Mouse (Mus musculus) large intestine, adult 2 months (tissue): Measurements from ENCODE around the gene Arl14. TPM values are rescaled to one million over a fixed set of nuclear protein-coding genes. Genes with fewer than 3 reads are reported as not detected.
"Not testable (repeated sequence)": the region's sequence is repeated elsewhere in the genome, so short reads cannot be mapped to it uniquely, and the experiment has no call there.

Source experiments
- DNase-seq: peaks from one replicate; pipeline ENCODE4 v3.0.0-alpha.2; 2012; ENCODE audit warnings: low read depth, low spot score
- WGBS: fragments of 180-500 bp; shearing (Covaris S2); methylation state at CpG from one replicate; pipeline ENCODE4 v1.1.7; 2018; 5-methylcytosine and 5-hydroxymethylcytosine counted together
- polyA plus RNA-seq: library from polyadenylated mRNA; depleted of rRNA; stranded (reverse); fragments of >200 nt; gene quantifications from 2 replicates; pipeline ENCODE4 v1.2.3, GENCODE M21; 2012

Arl14 gene
- polyA plus RNA-seq, 1 experiment = 0.77 TPM

DNA sequence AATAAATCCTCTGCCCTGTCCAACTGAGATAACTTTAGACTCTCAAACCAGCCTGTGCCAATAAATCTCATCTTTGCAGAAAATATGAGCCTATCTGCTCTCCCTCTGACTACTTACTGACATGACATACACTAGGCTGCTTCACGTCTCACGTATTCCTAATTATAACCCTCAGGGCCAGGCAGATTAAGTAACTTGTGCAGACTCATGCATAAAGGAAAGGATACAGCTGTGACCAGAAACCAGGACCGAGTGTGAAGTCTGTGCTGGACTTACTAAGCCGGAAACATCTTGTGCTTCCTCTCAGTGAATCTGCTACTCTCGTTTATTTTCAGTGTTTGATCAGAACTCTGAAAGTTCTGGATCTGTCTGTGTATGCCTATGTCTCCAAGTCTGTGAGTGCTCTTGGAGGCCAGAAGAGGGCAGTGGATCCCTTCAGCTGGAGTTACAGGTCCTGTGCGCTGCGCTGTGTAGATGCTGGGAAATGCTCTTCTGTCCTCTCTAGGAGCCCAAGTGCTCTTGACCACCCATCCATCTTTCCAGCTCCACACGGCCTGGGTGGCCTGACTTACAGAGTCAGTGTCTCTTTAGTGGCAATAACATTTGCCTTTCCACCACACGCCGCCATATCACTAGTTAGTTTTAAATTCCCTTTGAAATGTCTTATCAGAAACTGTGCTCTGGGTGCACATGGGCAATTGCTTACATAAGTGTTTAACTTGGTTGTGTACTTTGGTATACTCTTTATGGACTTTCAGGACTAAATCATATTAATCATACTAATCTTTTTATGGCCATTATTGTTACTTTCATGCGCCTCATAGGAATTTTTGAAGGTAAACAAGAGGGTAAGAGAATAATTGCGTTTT, 13.5 kb upstream of the Arl14 start:
- DNase-seq = no peak
- WGBS = 46% methylated on average over 12 of the region's 12 CpGs

- DNase-seq = no peak
- 88% methylated on average over 2 of the region's 2 CpGs for WGBS
Observed at GRCm38 (mm10) chr3:69212246-69212645, 10.0 kb upstream of the Arl14 start.

DNA sequence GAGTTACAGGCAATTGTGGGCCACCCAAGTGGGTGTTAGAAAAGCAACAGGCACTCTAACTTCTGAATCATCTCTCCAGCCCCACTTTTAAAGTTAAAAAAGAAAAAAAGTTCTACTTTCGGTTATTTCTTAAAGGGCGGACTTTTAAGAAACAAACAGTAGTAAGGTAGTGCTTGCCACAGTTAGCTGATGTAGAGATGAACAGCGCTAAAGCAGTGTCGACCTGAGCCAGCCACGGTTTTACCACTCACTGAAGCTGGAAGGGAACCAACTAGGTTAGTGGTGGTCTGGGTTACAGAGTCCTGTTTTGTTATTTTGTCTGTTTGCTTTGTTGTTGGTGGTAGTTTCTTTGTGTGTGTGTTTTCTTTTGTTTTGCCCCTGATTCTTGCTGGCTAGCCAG, 8.8 kb upstream of the Arl14 start:
- WGBS = 78% methylated on average over 5 of the region's 5 CpGs
- no peak for DNase-seq

- whole genome bisulfite sequencing = 83% methylated on average over 5 of the region's 5 CpGs
Observed at GRCm38 (mm10) chr3:69214566-69214965, 7.7 kb upstream of the Arl14 start.

GRCm38 (mm10) chr3:69222502-69222900, 282 bp downstream of the Arl14 start:
- DNase-seq = no peak
- 27% methylated on average over 14 of the region's 14 CpGs for WGBS

More at GRCm38 (mm10) chr3:69214566-69214965, 7.7 kb upstream of the Arl14 start:
- no peak for DNase-seq

DNA sequence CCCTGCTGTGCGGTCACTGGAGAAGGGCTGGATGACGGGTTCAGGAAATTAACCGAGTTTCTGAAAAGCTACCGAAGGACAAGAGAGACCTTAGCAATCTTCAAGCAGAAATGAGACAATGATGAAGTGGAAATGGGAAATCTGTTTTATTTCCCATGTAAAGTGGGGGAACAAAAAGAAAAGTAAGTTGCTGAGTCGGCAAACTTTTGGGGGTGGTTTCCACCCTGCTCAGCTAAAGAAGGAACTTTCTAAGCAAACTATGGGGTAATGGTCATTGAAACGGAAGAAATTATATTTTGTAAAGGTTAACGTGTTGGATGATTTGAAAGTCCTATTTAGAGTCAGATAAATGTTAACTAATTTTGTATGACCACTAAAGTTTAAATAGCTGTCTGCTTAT, 768 bp downstream of the Arl14 start:
- WGBS = 38% methylated on average over 7 of the region's 7 CpGs
- DNase-seq = no peak

- DNase-seq = no peak
- 37% methylated on average over 8 of the region's 8 CpGs for WGBS
Observed at GRCm38 (mm10) chr3:69223666-69224065, 1.4 kb downstream of the Arl14 start.

- DNase-seq = no peak
Observed at GRCm38 (mm10) chr3:69225019-69225418, 2.8 kb downstream of the Arl14 start.

- 31% methylated on average over 2 of the region's 2 CpGs for WGBS
- DNase-seq = no peak
Observed at GRCm38 (mm10) chr3:69226496-69226895, 4.3 kb downstream of the Arl14 start.

DNA sequence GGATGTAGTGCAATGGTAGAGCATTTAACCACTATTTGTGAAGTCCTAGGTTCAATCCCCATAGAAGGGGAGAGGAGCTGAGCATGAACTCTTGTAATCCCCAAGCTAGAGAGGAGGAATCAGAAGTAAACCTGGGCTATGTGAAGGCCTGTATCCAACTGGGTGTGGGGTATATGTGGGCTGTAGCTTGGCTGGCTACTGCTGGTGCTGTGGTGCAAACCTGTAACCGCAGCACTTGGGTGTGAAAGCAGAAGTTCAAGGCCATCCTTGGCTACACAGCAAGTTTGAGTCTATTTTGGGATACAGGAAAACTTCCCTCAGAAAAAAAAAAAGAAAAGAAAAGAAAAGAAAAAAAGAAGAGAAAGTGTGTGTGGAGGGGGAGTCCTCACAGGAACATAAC, 5.8 kb downstream of the Arl14 start:
- DNase-seq = no peak
- WGBS = 72% methylated on average over 1 of the region's 1 CpGs

GRCm38 (mm10) chr3:69231522-69232138, 9.4 kb downstream of the Arl14 start:
- DNase-seq = peak; percentile 57
- 40% methylated on average over 14 of the region's 14 CpGs for WGBS

GRCm38 (mm10) chr3:69233552-69234189, 11.5 kb downstream of the Arl14 start:
- 84% methylated on average over 10 of the region's 10 CpGs for WGBS
- DNase-seq = not testable (repeated sequence)

- no peak for DNase-seq
- 87% methylated on average over 1 of the region's 1 CpGs for WGBS
Observed at GRCm38 (mm10) chr3:69234525-69234924, 12.3 kb downstream of the Arl14 start.

GRCm38 (mm10) chr3:69235806-69236205, 13.6 kb downstream of the Arl14 start:
- no peak for DNase-seq
- 73% methylated on average over 3 of the region's 3 CpGs for WGBS

- 86% methylated on average over 12 of the region's 12 CpGs for WGBS
- DNase-seq = no peak
Observed at GRCm38 (mm10) chr3:69236491-69236890, 14.3 kb downstream of the Arl14 start.

- no peak for DNase-seq
- WGBS = 45% methylated on average over 12 of the region's 12 CpGs
Observed at GRCm38 (mm10) chr3:69238141-69238851, 16.1 kb downstream of the Arl14 start.

DNA sequence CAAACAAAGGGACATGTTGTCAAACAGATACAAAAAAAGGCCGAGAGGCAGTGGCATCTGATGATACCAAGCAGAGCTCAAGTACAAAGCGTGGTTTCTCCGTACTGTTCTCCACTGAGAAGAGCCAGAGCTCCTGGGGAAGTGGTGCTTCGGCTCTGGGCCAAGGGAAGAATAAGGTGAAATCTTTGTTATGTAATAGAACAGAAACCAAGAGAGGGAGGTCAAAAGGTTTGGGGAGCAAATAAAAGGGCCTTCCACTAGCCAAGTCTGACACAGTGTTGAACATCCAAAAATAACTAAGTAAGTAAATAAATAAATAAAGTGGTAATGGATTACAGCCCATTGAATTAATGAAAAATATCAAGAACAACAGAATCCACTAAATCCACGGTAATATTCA, 17.0 kb downstream of the Arl14 start:
- WGBS = 86% methylated on average over 5 of the region's 5 CpGs

DNA sequence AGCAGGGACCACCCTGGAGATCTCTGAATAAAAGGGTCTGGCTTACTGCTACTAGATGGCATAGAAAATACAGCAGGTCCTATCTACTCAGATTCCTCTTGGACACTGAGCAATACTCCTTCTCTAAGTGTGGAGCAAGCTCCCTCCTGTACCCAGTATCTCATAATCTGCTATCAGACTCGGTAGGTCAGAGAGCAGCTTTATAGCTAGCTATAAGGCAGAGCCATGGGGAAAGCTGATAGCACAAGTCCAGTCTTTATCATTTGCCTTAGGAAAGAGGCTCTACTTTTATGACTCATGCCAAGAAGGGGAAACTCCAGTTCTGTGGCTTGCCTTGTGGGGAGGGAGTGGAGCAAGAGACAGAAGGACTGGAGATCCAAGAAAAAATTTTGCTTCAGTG, 18.8 kb downstream of the Arl14 start:
- DNase-seq = no peak
- 11% methylated on average over 1 of the region's 1 CpGs for WGBS

More for the DNA sequence above, 17.0 kb downstream of the Arl14 start:
- DNase-seq = no peak

- no peak for DNase-seq
- 68% methylated on average over 17 of the region's 17 CpGs for WGBS
Observed at GRCm38 (mm10) chr3:69253096-69253866, 31.1 kb downstream of the Arl14 start.
